Mouse (Mus musculus): ENCODE data around the gene Sat2. TPM values are rescaled to one million over a fixed set of nuclear protein-coding genes. Genes with fewer than 3 reads are reported as not detected.
A peak's percentile ranks its signal among the peaks of the same experiment; 100 is the strongest.

The Sat2 gene
- polyA plus RNA-seq, 1 experiment from 2014 or later: 24.5 TPM

- Histone ChIP-seq H3K4me2 (replicated peaks) (no peak overlapping the region), H3K4me3 (replicated peaks; ENCODE audit: low read length) (no peak overlapping the region), H3K4me1 (replicated peaks; ENCODE audit: control insufficient read depth, insufficient read depth, low read length) (no peaks in the 10 kb centered on the region), H3K27ac (no peak overlapping the region), H3K9me3 (ENCODE audit: control insufficient read depth, low read length) (no peaks in the 10 kb centered on the region), H3K9ac (no peak overlapping the region), H3K27me3 (ENCODE audit: control insufficient read depth, insufficient read depth, low read length) (no peaks in the 10 kb centered on the region), H3K36me3 (replicated peaks; ENCODE audit: control insufficient read depth, insufficient read depth) (peaks cover 100% of the 10 kb centered on the region)
- 97% methylated on average over 5 of the region's 5 CpGs for WGBS
- ATAC-seq (ENCODE audit: low FRiP score) (no peak), DNase-seq (ENCODE audit: low spot score) (no peak)
Observed at GRCm38 (mm10) chr11:69645860-69646259, 24.0 kb downstream of the Sat2 start.

- H3K4me1 ChIP-seq (replicated peaks; ENCODE audit: control insufficient read depth, insufficient read depth, low read length): no peaks in the 10 kb centered on the region
- H3K27me3 ChIP-seq (ENCODE audit: control insufficient read depth, insufficient read depth, low read length): no peaks in the 10 kb centered on the region
- H3K27ac ChIP-seq: no peak overlapping the region
- H3K4me2 ChIP-seq (replicated peaks): no peak overlapping the region
- H3K9ac ChIP-seq: no peak overlapping the region
- H3K4me3 ChIP-seq (replicated peaks; ENCODE audit: low read length): no peak overlapping the region
- no peak for ATAC-seq (ENCODE audit: low FRiP score)
- DNase-seq (ENCODE audit: low spot score): no peak
- H3K36me3 ChIP-seq (replicated peaks; ENCODE audit: control insufficient read depth, insufficient read depth): peaks cover 91% of the 10 kb centered on the region
- 69% methylated on average over 5 of the region's 5 CpGs for WGBS
- H3K9me3 ChIP-seq (ENCODE audit: control insufficient read depth, low read length): no peaks in the 10 kb centered on the region
Observed at GRCm38 (mm10) chr11:69653399-69653798, 31.6 kb downstream of the Sat2 start.

- DNase-seq (ENCODE audit: low spot score) (no peak), ATAC-seq (ENCODE audit: low FRiP score) (no peak)
- no peaks in the 10 kb centered on the region for H3K9me3 ChIP-seq (ENCODE audit: control insufficient read depth, low read length)
- H3K4me3 ChIP-seq (replicated peaks; ENCODE audit: low read length): no peak overlapping the region
- no peak overlapping the region for H3K4me2 ChIP-seq (replicated peaks)
- H3K4me1 ChIP-seq (replicated peaks; ENCODE audit: control insufficient read depth, insufficient read depth, low read length): no peaks in the 10 kb centered on the region
- no peaks in the 10 kb centered on the region for H3K27me3 ChIP-seq (ENCODE audit: control insufficient read depth, insufficient read depth, low read length)
- H3K27ac ChIP-seq: no peak overlapping the region
- WGBS: 48% methylated on average over 9 of the region's 9 CpGs
- H3K9ac ChIP-seq: no peak overlapping the region
- peaks cover 90% of the 10 kb centered on the region for H3K36me3 ChIP-seq (replicated peaks; ENCODE audit: control insufficient read depth, insufficient read depth)
Observed at GRCm38 (mm10) chr11:69654760-69655159, 32.9 kb downstream of the Sat2 start.

GRCm38 (mm10) chr11:69655264-69656064 is 33.6 kb downstream of the Sat2 start, which contains the start of gene Sox15:
Gene Sox15, plus strand, starts transcription at chr11:69655314.
- no peak within 1 kb of the TSS for H3K4me3 ChIP-seq (replicated peaks; ENCODE audit: low read length)
- 24% methylated on average over 34 of the region's 34 CpGs for WGBS
- H3K9me3 ChIP-seq (ENCODE audit: control insufficient read depth, low read length): no peaks in the 10 kb centered on the region
- H3K4me1 ChIP-seq (replicated peaks; ENCODE audit: control insufficient read depth, insufficient read depth, low read length): no peaks in the 10 kb centered on the region
- no peak within 1 kb of the TSS for H3K9ac ChIP-seq
- H3K36me3 ChIP-seq (replicated peaks; ENCODE audit: control insufficient read depth, insufficient read depth): peaks cover 88% of the 10 kb centered on the region
- no peak within 1 kb of the TSS for H3K27ac ChIP-seq
- ATAC-seq (ENCODE audit: low FRiP score) (peak; percentile 65), DNase-seq (ENCODE audit: low spot score) (peak; percentile 83)
- H3K4me2 ChIP-seq (replicated peaks): no peak within 1 kb of the TSS
- no peaks in the 10 kb centered on the region for H3K27me3 ChIP-seq (ENCODE audit: control insufficient read depth, insufficient read depth, low read length)

- Histone ChIP-seq H3K4me3 (replicated peaks; ENCODE audit: low read length) (no peak overlapping the region), H3K27me3 (ENCODE audit: control insufficient read depth, insufficient read depth, low read length) (no peaks in the 10 kb centered on the region), H3K27ac (no peak overlapping the region), H3K9ac (no peak overlapping the region), H3K4me1 (replicated peaks; ENCODE audit: control insufficient read depth, insufficient read depth, low read length) (no peaks in the 10 kb centered on the region), H3K9me3 (ENCODE audit: control insufficient read depth, low read length) (no peaks in the 10 kb centered on the region), H3K4me2 (replicated peaks) (no peak overlapping the region), H3K36me3 (replicated peaks; ENCODE audit: control insufficient read depth, insufficient read depth) (peaks cover 82% of the 10 kb centered on the region)
- no peak for DNase-seq (ENCODE audit: low spot score)
- no peak for ATAC-seq (ENCODE audit: low FRiP score)
- 90% methylated on average over 5 of the region's 5 CpGs for WGBS
Observed at GRCm38 (mm10) chr11:69656065-69656455, 34.2 kb downstream of the Sat2 start.

- no peak overlapping the region for H3K4me3 ChIP-seq (replicated peaks; ENCODE audit: low read length)
- H3K36me3 ChIP-seq (replicated peaks; ENCODE audit: control insufficient read depth, insufficient read depth): peaks cover 74% of the 10 kb centered on the region
- no peak overlapping the region for H3K4me2 ChIP-seq (replicated peaks)
- DNase-seq (ENCODE audit: low spot score) (peak; percentile 82), ATAC-seq (ENCODE audit: low FRiP score) (no peak)
- H3K4me1 ChIP-seq (replicated peaks; ENCODE audit: control insufficient read depth, insufficient read depth, low read length): peaks cover 7% of the 10 kb centered on the region; the same call in 1 of the 2 replicates
- H3K9ac ChIP-seq: no peak overlapping the region
- no peak overlapping the region for H3K27ac ChIP-seq
- 83% methylated on average over 10 of the region's 10 CpGs for WGBS
- H3K9me3 ChIP-seq (ENCODE audit: control insufficient read depth, low read length): no peaks in the 10 kb centered on the region
- no peaks in the 10 kb centered on the region for H3K27me3 ChIP-seq (ENCODE audit: control insufficient read depth, insufficient read depth, low read length)
Observed at GRCm38 (mm10) chr11:69656617-69657461, 35.0 kb downstream of the Sat2 start.

- H3K36me3 ChIP-seq (replicated peaks; ENCODE audit: control insufficient read depth, insufficient read depth): peaks cover 68% of the 10 kb centered on the region
- 84% methylated on average over 15 of the region's 15 CpGs for WGBS
Observed at GRCm38 (mm10) chr11:69657462-69657881, 35.6 kb downstream of the Sat2 start.

GRCm38 (mm10) chr11:69661221-69661881 is 39.5 kb downstream of the Sat2 start:
- Histone ChIP-seq H3K9me3 (ENCODE audit: control insufficient read depth, low read length) (no peaks in the 10 kb centered on the region), H3K27me3 (ENCODE audit: control insufficient read depth, insufficient read depth, low read length) (no peaks in the 10 kb centered on the region), H3K4me3 (replicated peaks; ENCODE audit: low read length) (peak overlapping the region; percentile 51), H3K36me3 (replicated peaks; ENCODE audit: control insufficient read depth, insufficient read depth) (peaks cover 66% of the 10 kb centered on the region), H3K4me2 (replicated peaks) (peak overlapping the region; percentile 58), H3K9ac (no peak overlapping the region), H3K4me1 (replicated peaks; ENCODE audit: control insufficient read depth, insufficient read depth, low read length) (peaks cover 14% of the 10 kb centered on the region), H3K27ac (peak overlapping the region; percentile 93; the same call in 1 of the 2 replicates)
- no peak for DNase-seq (ENCODE audit: low spot score)
- 77% methylated on average over 3 of the region's 3 CpGs for WGBS
- ATAC-seq (ENCODE audit: low FRiP score): no peak

More at GRCm38 (mm10) chr11:69657462-69657881, 35.6 kb downstream of the Sat2 start:
- H3K27me3 ChIP-seq (ENCODE audit: control insufficient read depth, insufficient read depth, low read length): no peaks in the 10 kb centered on the region
- no peaks in the 10 kb centered on the region for H3K9me3 ChIP-seq (ENCODE audit: control insufficient read depth, low read length)
- H3K27ac ChIP-seq: no peak overlapping the region
- no peak overlapping the region for H3K4me3 ChIP-seq (replicated peaks; ENCODE audit: low read length)
- no peak for DNase-seq (ENCODE audit: low spot score)
- H3K9ac ChIP-seq: no peak overlapping the region
- H3K4me1 ChIP-seq (replicated peaks; ENCODE audit: control insufficient read depth, insufficient read depth, low read length): peaks cover 8% of the 10 kb centered on the region; the same call in 1 of the 2 replicates
- no peak for ATAC-seq (ENCODE audit: low FRiP score)
- H3K4me2 ChIP-seq (replicated peaks): no peak overlapping the region
